Mouse (Mus musculus): ENCODE data around the gene Fgd3. TPM values are rescaled to one million over a fixed set of nuclear protein-coding genes. Genes with fewer than 3 reads are reported as not detected.

Fgd3 gene
- 1 to 10 TPM; 6.7 to 7.1 TPM for total RNA-seq (2021)
- long read RNA-seq, experiment 1: 0 reads
- long read RNA-seq, experiment 2, partial matches to known transcripts: 1 of 3 reads
- long read RNA-seq, experiment 2, other reads (novel, unspliced or antisense): 2 of 3 reads

DNA sequence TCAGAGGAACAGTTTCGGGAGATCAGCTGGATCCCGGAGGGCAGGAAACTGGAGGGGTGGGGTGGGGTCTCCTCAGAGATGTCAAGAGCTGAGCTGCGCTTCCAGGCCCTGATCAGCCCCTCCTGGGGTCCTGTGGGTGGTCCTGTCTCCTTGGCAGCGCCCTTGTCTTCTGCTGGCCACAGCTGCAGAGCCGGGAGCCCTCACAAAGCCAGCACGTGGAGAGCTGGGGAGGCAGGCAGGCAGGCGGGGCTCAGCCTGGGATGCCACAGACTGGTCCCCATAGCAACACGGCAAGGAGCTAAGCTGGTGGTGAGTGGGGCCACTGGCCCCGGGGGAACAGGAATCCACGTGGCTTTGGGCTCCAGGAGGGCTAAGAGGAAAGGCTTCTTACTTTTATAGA lies at the start of gene Fgd3:
Gene Fgd3, minus strand, starts transcription at position 272 of the 400 bp plus-strand sequence.
- DNase-seq (ENCODE audit: extremely low spot score in 1 of 2, low spot score in 2 of 2): peak; percentile 61 to 62
- Histone ChIP-seq H3K4me3 (peak within 1 kb of the TSS; percentile 39), H3K27ac (peak within 1 kb of the TSS; percentile 20)
- TF ChIP-seq CTCF (IDR thresholded peaks at IDR 0.05): no peak
- intact Hi-C loops (cut with DNase I): loop anchor here (5.0 kb wide), 1 partner anchor 327 kb away; no protein-coding TSS in a partner anchor

- Histone ChIP-seq H3K27ac (no peak overlapping the region), H3K4me3 (no peak overlapping the region)
- intact Hi-C loops (cut with DNase I): no loop called here
- no peak for DNase-seq (ENCODE audit: extremely low spot score in 1 of 2, low spot score in 2 of 2)
- TF ChIP-seq CTCF (IDR thresholded peaks at IDR 0.05): no peak
These were observed 49.3 kb upstream of the Fgd3 start for GRCm38 (mm10) chr13:49369404-49369803.

GRCm38 (mm10) chr13:49367657-49368440 lies 47.7 kb upstream of the Fgd3 start:
- no peak for DNase-seq (ENCODE audit: extremely low spot score in 1 of 2, low spot score in 2 of 2)
- Histone ChIP-seq H3K27ac (no peak overlapping the region), H3K4me3 (no peak overlapping the region)
- TF ChIP-seq CTCF (IDR thresholded peaks at IDR 0.05): no peak; the same call in 1 of the 2 replicates
- intact Hi-C loops (cut with DNase I): no loop called here

DNA sequence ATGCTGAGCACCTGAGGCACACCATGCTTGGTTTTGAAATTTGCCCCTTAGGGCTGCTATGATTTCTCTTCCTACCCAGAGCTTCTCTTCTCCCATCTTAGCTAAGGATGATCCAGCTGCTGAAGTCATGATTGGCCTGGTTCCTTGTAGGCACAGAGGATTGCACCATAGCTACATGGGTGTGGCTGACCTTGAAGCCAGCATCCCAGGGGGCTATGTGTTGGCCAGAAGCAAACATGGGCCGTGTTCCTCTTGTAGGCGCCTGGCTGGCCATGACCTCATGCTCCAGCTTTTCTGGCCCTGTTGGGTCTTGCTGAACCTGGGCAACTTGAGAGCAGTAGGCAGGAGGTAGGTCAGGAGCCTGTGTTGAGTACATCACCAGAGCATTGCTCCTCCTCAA lies 44.6 kb upstream of the Fgd3 start:
- TF ChIP-seq CTCF (IDR thresholded peaks at IDR 0.05): no peak
- H3K27ac ChIP-seq: no peak overlapping the region
- DNase-seq (ENCODE audit: extremely low spot score in 1 of 2, low spot score in 2 of 2): no peak
- no peak overlapping the region for H3K4me3 ChIP-seq
- intact Hi-C loops (cut with DNase I): no loop called here

GRCm38 (mm10) chr13:49362804-49363203 lies 42.7 kb upstream of the Fgd3 start:
- intact Hi-C loops (cut with DNase I): no loop called here

DNA sequence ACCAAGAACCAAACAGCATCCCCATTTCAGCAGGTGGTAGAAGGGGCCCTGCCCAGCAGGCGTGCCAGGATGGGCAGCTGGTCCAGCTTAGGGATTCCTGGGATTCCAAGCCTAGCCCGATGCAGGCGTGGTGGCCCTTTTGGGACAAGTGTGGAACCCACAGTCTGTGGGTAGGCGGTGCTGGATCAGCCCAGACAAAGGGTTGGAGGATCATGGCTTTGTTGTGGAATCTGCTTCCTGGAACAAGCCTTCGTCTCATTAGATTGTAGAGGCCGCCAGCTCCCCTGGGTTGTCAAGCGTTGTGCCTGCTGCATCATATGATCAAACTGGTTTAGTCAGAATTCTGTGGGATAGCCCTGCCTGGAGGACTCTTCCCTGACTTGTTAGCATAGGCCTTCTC lies 42.3 kb upstream of the Fgd3 start:
- intact Hi-C loops (cut with DNase I): no loop called here
- no peak for DNase-seq (ENCODE audit: extremely low spot score in 1 of 2, low spot score in 2 of 2)
- no peak overlapping the region; the same call in 1 of the 2 replicates for H3K27ac ChIP-seq
- H3K4me3 ChIP-seq: no peak overlapping the region
- no peak for TF ChIP-seq CTCF (IDR thresholded peaks at IDR 0.05)

More at GRCm38 (mm10) chr13:49362804-49363203, 42.7 kb upstream of the Fgd3 start:
- Histone ChIP-seq H3K27ac (no peak overlapping the region; the same call in 1 of the 2 replicates), H3K4me3 (no peak overlapping the region)
- no peak for DNase-seq (ENCODE audit: extremely low spot score in 1 of 2, low spot score in 2 of 2)
- TF ChIP-seq CTCF (IDR thresholded peaks at IDR 0.05): no peak

- Histone ChIP-seq H3K4me3 (no peak overlapping the region), H3K27ac (no peak overlapping the region; the same call in 1 of the 2 replicates)
- TF ChIP-seq CTCF (IDR thresholded peaks at IDR 0.05): no peak
- intact Hi-C loops (cut with DNase I): no loop called here
- no peak for DNase-seq (ENCODE audit: extremely low spot score in 1 of 2, low spot score in 2 of 2)
These were observed 40.8 kb upstream of the Fgd3 start for GRCm38 (mm10) chr13:49360906-49361406.

GRCm38 (mm10) chr13:49358184-49358583 lies 38.1 kb upstream of the Fgd3 start:
- intact Hi-C loops (cut with DNase I): no loop called here
- TF ChIP-seq CTCF (IDR thresholded peaks at IDR 0.05): no peak
- Histone ChIP-seq H3K27ac (no peak overlapping the region), H3K4me3 (no peak overlapping the region)
- no peak for DNase-seq (ENCODE audit: extremely low spot score in 1 of 2, low spot score in 2 of 2)

DNA sequence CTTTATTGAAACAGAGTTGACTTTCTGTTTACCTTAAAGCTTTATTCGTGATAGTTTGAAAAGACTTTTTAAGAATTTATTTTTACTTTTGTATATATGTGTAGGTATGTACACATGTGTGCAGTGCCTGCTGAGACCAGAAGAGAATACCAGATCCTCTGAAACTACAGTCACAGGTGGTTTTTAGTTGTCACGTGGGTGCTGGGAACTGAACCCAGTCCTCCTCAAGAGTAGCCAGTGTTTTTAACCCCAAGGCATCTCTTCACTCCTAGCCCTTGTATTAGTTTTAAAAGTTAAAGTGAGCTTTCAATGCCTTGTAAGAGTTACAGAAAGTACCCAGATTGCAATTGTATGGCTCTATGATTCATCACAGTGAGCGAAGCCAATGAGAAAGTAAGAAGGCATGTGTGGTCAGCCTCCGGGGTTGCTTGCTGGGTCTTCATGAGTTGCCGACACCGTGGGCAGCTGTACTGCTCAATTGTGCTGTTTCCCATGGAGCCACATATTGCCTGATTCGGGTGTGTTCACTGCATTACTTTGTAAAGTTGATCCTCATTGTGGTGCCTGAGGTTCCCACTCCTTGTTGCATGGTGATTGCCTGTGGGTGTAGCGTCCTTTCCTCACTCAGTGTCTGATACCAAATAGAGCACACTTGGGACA lies 37.4 kb upstream of the Fgd3 start:
- no peak for DNase-seq (ENCODE audit: extremely low spot score in 1 of 2, low spot score in 2 of 2)
- H3K27ac ChIP-seq: no peak overlapping the region
- no peak for TF ChIP-seq CTCF (IDR thresholded peaks at IDR 0.05)
- intact Hi-C loops (cut with DNase I): no loop called here
- no peak overlapping the region for H3K4me3 ChIP-seq

DNA sequence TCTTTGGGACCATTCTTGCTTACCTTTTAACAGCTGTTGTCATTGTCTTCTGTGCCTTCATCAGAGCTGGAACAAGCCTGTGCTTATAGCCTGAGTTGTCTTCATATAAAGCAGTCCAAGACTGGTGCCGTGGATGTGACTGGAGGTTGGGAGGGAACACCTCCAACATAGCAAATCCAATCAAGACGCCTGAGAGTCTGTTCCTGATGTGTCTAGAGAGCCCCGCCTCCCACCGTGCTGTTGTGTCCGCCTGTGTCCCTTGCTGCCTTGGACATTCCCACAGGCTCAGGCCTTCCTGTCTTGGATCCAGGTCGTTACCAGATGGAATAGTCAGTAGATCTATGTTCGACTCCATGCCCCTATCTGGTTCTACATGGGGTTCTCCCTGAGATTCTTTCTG lies 36.0 kb upstream of the Fgd3 start:
- H3K27ac ChIP-seq: no peak overlapping the region
- DNase-seq (ENCODE audit: extremely low spot score in 1 of 2, low spot score in 2 of 2): no peak
- intact Hi-C loops (cut with DNase I): no loop called here
- no peak for TF ChIP-seq CTCF (IDR thresholded peaks at IDR 0.05)
- no peak overlapping the region for H3K4me3 ChIP-seq

DNA sequence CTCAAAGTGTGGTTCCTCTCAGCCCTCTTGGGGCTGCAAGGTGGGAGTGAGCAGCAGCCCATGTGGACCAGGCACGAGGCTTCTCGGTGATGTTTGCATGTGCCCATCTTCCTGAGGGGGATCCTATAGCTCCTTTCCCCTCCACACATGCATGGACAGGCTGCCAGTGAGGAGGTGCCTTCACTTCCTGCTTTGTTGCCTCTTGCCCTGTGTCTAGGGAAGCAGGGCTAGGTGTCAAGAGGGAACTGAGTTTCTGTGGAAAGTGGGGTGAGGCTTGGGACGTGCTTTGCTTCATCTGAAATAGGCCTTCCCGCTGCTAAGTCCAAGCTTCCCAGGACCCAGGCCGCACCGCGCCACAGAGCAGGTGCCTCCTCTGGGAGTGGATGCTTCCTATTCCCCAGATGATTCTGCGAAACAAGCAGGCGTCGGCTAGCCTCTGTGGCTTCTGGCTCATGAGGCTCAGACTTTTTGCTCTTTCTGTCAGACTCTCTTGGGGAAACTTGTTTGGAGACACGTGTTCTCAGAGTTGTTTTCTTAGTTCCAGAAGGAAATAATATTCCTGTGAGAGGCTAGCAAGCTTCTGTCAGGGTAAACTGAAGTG lies 35.5 kb upstream of the Fgd3 start:
- intact Hi-C loops (cut with DNase I): no loop called here
- no peak for TF ChIP-seq CTCF (IDR thresholded peaks at IDR 0.05)
- Histone ChIP-seq H3K27ac (peak overlapping the region; percentile 9), H3K4me3 (no peak overlapping the region)
- DNase-seq (ENCODE audit: extremely low spot score in 1 of 2, low spot score in 2 of 2): no peak

Data from left cerebral cortex, adult 2 months (tissue).